ENCODE assay signal across 8 mouse cellular contexts in genomic region chr5:47982941-47983701, GRCm38 (mm10). TPM values are rescaled to one million over a fixed set of nuclear protein-coding genes. Genes with fewer than 3 reads are reported as not detected.
DNase-seq lines count a peak whose midpoint lies in the region; ATAC-seq and TF ChIP-seq lines count a peak whose summit lies in the region.

TSS of gene Slit2 (plus strand) at chr5:47983138.

- TF ChIP-seq CTCF in cerebellum, adult 2 months (IDR thresholded peaks at IDR 0.05; ENCODE audit: borderline replicate concordance, insufficient read depth, low read depth, low read length) = no peak
- TF ChIP-seq CTCF in embryonic fibroblast, embryonic 13.5 days (IDR thresholded peaks at IDR 0.05; ENCODE audit: borderline replicate concordance, insufficient read depth, low read length) = no peak
- no peak for TF ChIP-seq CTCF in kidney, postnatal 0 days (IDR thresholded peaks at IDR 0.05; ENCODE audit: low read depth)
- TF ChIP-seq CTCF in testis, adult 2 months (IDR thresholded peaks at IDR 0.05; ENCODE audit: control insufficient read depth, insufficient read depth, insufficient replicate concordance, low read depth, low read length) = no peak

- peaks cover 3% of the 10 kb centered on the region; the same call in 1 of the 2 replicates for H3K27me3 ChIP-seq in cerebellum, adult 2 months (ENCODE audit: control insufficient read depth, insufficient read depth, low read length)
- peaks cover 19% of the 10 kb centered on the region for H3K27me3 ChIP-seq in heart, embryonic 13.5 days (replicated peaks)
- no peaks in the 10 kb centered on the region for H3K27me3 ChIP-seq in kidney, postnatal 0 days (ENCODE audit: insufficient read depth, low read length)
- peaks cover 49% of the 10 kb centered on the region for H3K27me3 ChIP-seq in liver, embryonic 13.5 days
- H3K27me3 ChIP-seq in testis, adult 2 months (ENCODE audit: control insufficient read depth, insufficient read depth, low read length) = no peaks in the 10 kb centered on the region

- no peaks in the 10 kb centered on the region for H3K36me3 ChIP-seq in heart, embryonic 13.5 days
- H3K36me3 ChIP-seq in kidney, postnatal 0 days (ENCODE audit: insufficient read depth, low read length) = no peaks in the 10 kb centered on the region
- no peaks in the 10 kb centered on the region for H3K36me3 ChIP-seq in liver, embryonic 13.5 days
- H3K36me3 ChIP-seq in testis, adult 2 months (ENCODE audit: control insufficient read depth, insufficient read depth, low read length) = no peaks in the 10 kb centered on the region

- no peak within 1 kb of the TSS for H3K27ac ChIP-seq in cerebellum, adult 2 months (ENCODE audit: insufficient read depth, low read length)
- H3K27ac ChIP-seq in embryonic fibroblast, embryonic 13.5 days (ENCODE audit: insufficient read depth, low read length) = peak within 1 kb of the TSS; percentile 68
- peak within 1 kb of the TSS; percentile 80 for H3K27ac ChIP-seq in heart, embryonic 13.5 days (replicated peaks)
- H3K27ac ChIP-seq in kidney, postnatal 0 days = peak within 1 kb of the TSS; percentile 58
- H3K27ac ChIP-seq in liver, embryonic 13.5 days = no peak within 1 kb of the TSS
- H3K27ac ChIP-seq in testis, adult 2 months (ENCODE audit: control insufficient read depth, insufficient read depth, low read depth, low read length) = no peak within 1 kb of the TSS

- peak; percentile 81 for ATAC-seq in heart, embryonic 13.5 days (ENCODE audit: extremely low read depth, insufficient number of reproducible peaks, low FRiP score, low TSS enrichment)
- ATAC-seq in kidney, postnatal 0 days (replicated peaks; ENCODE audit: low FRiP score, low read depth) = peak; percentile 87
- peak; percentile 92 for ATAC-seq in liver, embryonic 13.5 days (ENCODE audit: low read depth)

- H3K4me1 ChIP-seq in cerebellum, adult 2 months (ENCODE audit: control insufficient read depth, insufficient read depth, low read length) = 0 out of 2 replicates have a peak, but pooled peaks cover 6% of the 10 kb centered on the region
- H3K4me1 ChIP-seq in embryonic fibroblast, embryonic 13.5 days (ENCODE audit: control insufficient read depth, insufficient read depth, low read length) = no peaks in the 10 kb centered on the region; the same call in none of the 2 replicates
- peaks cover 32% of the 10 kb centered on the region for H3K4me1 ChIP-seq in heart, embryonic 13.5 days
- peaks cover 16% of the 10 kb centered on the region; the same call in 1 of the 2 replicates for H3K4me1 ChIP-seq in kidney, postnatal 0 days (replicated peaks; ENCODE audit: insufficient read depth, low read length)
- H3K4me1 ChIP-seq in liver, embryonic 13.5 days (replicated peaks) = peaks cover 18% of the 10 kb centered on the region
- H3K4me1 ChIP-seq in testis, adult 2 months (ENCODE audit: control insufficient read depth, insufficient read depth, low read length) = peaks cover 19% of the 10 kb centered on the region

- H3K4me2 ChIP-seq in heart, embryonic 13.5 days = peak within 1 kb of the TSS; percentile 92
- H3K4me2 ChIP-seq in kidney, postnatal 0 days (ENCODE audit: low read length) = peak within 1 kb of the TSS; percentile 79
- peak within 1 kb of the TSS; percentile 85 for H3K4me2 ChIP-seq in liver, embryonic 13.5 days

- H3K9ac ChIP-seq in heart, embryonic 13.5 days = peak within 1 kb of the TSS; percentile 88
- H3K9ac ChIP-seq in kidney, postnatal 0 days (ENCODE audit: low read depth, low read length) = peak within 1 kb of the TSS; percentile 64
- H3K9ac ChIP-seq in liver, embryonic 13.5 days = peak within 1 kb of the TSS; percentile 63

- H3K9me3 ChIP-seq in heart, embryonic 13.5 days = no peaks in the 10 kb centered on the region
- H3K9me3 ChIP-seq in kidney, postnatal 0 days (replicated peaks; ENCODE audit: low read length) = no peaks in the 10 kb centered on the region
- no peaks in the 10 kb centered on the region for H3K9me3 ChIP-seq in liver, embryonic 13.5 days (replicated peaks)

- no peak for TF ChIP-seq POLR2A in cerebellum, adult 2 months (IDR thresholded peaks at IDR 0.05; ENCODE audit: borderline replicate concordance, insufficient read depth, low read length)
- peak; percentile 88 for TF ChIP-seq POLR2A in embryonic fibroblast, embryonic 13.5 days (IDR thresholded peaks at IDR 0.05; ENCODE audit: low read depth, low read length)
- no peak for TF ChIP-seq POLR2A in testis, adult 2 months (IDR thresholded peaks at IDR 0.05; ENCODE audit: control insufficient read depth, low read depth, low read length)

- under 1% methylated on average over 65 of the region's 66 CpGs for WGBS in cerebellum, adult 2 months
- under 1% methylated on average over 65 of the region's 66 CpGs for WGBS in heart, embryonic 13.5 days
- under 1% methylated on average over 64 of the region's 66 CpGs for WGBS in kidney, postnatal 0 days
- under 1% methylated on average over 66 of the region's 66 CpGs for WGBS in liver, embryonic 13.5 days (ENCODE audit: insufficient replicate concordance)

- peak within 1 kb of the TSS; percentile 59 for H3K4me3 ChIP-seq in cerebellum, adult 2 months (replicated peaks; ENCODE audit: insufficient read depth, low read depth, low read length)
- peak within 1 kb of the TSS; percentile 74 for H3K4me3 ChIP-seq in embryonic fibroblast, embryonic 13.5 days (ENCODE audit: insufficient read depth, low read length)
- peak within 1 kb of the TSS; percentile 81 for H3K4me3 ChIP-seq in heart, embryonic 13.5 days
- peak within 1 kb of the TSS; percentile 59 for H3K4me3 ChIP-seq in kidney, postnatal 0 days (replicated peaks; ENCODE audit: low read depth, low read length)
- H3K4me3 ChIP-seq in liver, embryonic 13.5 days (replicated peaks) = peak within 1 kb of the TSS; percentile 62
- H3K4me3 ChIP-seq in testis, adult 2 months (ENCODE audit: control insufficient read depth, low read depth, low read length) = peak within 1 kb of the TSS; percentile 91

- peak; percentile 29 to 38 for DNase-seq in cerebellum, adult 2 months
- no peak for DNase-seq in cerebellum, adult 8-10 months
- peak; percentile 86 for DNase-seq in kidney, postnatal 0 days (ENCODE audit: low spot score)
- DNase-seq in liver, embryonic 13.5 days = peak; percentile 61
- DNase-seq in neural tube, embryonic 10.5 days (ENCODE audit: extremely low spot score, low spot score) = peak; percentile 95

RNA-seq across cellular contexts. Expression of gene Slit2, which starts in this region (rescaled TPM):
- 5.9 and 6.0 TPM in 2 replicates for polyA plus RNA-seq in cerebellum, adult 2 months (2012; rRNA removed)
- polyA plus RNA-seq in embryonic fibroblast, embryonic 13.5 days (2011; ENCODE audit: insufficient read length, low read depth, missing spikeins) = 258 and 328 TPM in 2 replicates
- polyA plus RNA-seq in heart, embryonic 13.5 days (2015; fragmentation: Nextera tagmentation; extraction: Ambion mirVana) = 31.6 and 33.7 TPM in 2 replicates
- polyA plus RNA-seq in kidney, postnatal 0 days (2015; fragmentation: Nextera tagmentation; extraction: Ambion mirVana) = 18.3 and 20.2 TPM in 2 replicates
- polyA plus RNA-seq in liver, embryonic 13.5 days (2015; fragmentation: Nextera tagmentation; extraction: Ambion mirVana) = 0.51 and 0.79 TPM in 2 replicates
- 1.1 and 1.5 TPM in 2 replicates for polyA plus RNA-seq in testis, adult 2 months (2012; rRNA removed)

Comparison
In these comparisons a context has a peak if more than half of its experiments do, and no peak if none do; other contexts are left out.
1. Peak in DNase-seq, ATAC-seq, H3K4me3 ChIP-seq, H3K9ac ChIP-seq and H3K4me2 ChIP-seq in liver, embryonic 13.5 days; RNA of the gene not detected or under 1 TPM.
2. H3K27ac ChIP-seq: peak in embryonic fibroblast, embryonic 13.5 days (single experiment), heart, embryonic 13.5 days (single experiment) and kidney, postnatal 0 days (single experiment); none in cerebellum, adult 2 months (single experiment), liver, embryonic 13.5 days (single experiment) and testis, adult 2 months (single experiment).
3. Peak in every context shown above with its lines, with median percentiles within 50 percentile points of each other: H3K4me3 ChIP-seq, ATAC-seq, H3K4me2 ChIP-seq and H3K9ac ChIP-seq.